Mouse (Mus musculus): Measurements from ENCODE around the gene Dcbld2.
"Not testable (repeated sequence)": the region's sequence is repeated elsewhere in the genome, so short reads cannot be mapped to it uniquely, and the experiment has no call there.

The Dcbld2 gene

DNA sequence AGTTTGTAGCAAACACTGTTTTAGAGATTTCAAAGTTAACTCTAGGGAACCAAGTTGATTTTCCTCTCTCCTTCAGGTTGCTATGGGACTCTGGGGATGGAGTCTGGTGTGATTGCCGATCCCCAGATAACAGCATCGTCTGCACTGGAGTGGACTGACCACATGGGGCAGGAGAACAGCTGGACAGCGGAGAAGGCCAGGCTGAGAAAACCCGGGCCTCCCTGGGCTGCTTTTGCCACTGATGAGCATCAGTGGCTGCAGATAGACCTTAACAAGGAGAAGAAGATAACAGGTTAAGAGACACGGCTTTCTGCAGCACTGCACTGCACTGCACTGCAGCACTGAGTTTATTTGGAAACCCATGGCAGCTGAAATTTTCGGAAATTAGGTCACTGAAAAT lies 42.4 kb downstream of the Dcbld2 start:
- DNase-seq (ENCODE audit: low spot score in 2 of 2): no peak

DNA sequence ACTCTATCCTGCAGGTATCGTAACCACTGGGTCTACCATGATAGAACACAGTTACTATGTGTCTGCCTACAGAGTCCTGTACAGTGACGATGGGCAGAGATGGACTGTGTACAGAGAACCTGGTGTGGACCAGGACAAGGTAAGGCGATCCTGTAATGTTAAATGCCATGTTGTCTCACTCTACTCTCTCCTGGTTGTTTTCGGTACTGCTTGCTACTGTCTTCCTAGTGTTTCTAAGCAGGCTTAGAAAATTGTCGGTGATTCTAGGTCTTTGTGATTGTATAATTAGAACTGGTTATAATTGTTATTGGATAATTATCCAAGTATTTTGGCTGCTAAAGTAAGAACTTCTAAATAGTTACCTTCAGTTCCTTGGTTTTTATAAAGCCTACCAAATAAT lies 43.4 kb downstream of the Dcbld2 start:
- no peak for DNase-seq (ENCODE audit: low spot score in 2 of 2)

DNA sequence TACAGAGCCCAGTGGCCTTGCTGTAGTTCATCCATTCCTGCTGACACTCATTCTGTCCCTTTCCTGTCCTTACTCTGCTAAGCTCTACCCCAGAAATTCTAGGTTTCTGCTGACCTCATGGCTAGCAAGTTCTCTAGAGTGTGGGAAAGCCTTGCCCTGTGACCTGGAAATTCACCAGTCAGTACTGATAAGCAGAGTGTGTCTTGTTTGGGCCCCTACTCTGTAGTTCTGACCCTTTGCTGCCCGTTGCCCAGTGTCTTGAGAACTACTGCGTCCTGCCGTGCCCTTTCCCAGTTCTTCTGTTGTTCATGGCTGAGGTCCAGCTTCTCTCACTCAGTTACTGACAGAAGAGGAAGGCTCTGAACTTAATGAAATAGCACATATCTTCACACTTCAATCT lies 44.9 kb downstream of the Dcbld2 start:
- peak in 1 of 2 experiments; percentile 11 for DNase-seq (ENCODE audit: low spot score in 2 of 2)

DNA sequence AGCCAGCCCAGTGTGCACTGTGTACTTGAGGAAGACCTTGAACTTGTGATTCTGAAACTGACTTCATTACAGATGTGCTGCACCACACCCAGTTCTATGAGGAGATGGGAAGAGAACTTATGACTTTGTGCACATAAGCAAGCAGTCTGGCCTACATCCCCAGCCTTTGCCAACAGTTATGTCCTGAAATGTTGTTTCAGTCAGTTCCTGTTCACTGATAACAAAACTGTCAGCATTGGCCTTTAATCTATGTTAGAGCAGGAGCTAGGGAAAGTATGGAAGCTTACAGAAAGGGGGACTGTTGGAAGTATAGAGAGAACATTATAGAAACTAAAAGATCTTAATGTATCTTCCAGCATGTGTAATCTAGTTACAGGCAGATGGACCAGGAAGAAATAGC lies 45.6 kb downstream of the Dcbld2 start:
- no peak for DNase-seq (ENCODE audit: low spot score in 2 of 2)

DNA sequence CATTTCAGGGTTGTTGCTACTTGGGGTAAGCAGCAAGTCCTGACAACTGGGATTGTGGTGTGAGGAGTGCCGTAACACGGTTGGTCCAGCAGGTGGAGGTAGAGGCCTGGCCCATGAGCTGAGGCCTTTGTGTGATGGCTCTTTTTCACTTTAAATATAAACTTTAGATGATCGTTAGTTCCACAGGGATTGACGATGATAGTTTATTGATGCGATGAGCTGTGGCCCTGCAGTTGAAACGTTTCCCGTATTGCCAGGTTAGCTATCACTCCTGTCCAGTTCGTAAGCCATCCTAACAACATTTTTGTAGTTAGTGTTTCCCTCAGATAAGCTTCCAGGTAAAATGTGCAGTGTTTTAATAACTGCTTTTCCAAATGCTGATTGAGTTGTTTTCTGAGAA lies 46.4 kb downstream of the Dcbld2 start:
- DNase-seq (ENCODE audit: low spot score in 2 of 2): peak; percentile 55 to 62

DNA sequence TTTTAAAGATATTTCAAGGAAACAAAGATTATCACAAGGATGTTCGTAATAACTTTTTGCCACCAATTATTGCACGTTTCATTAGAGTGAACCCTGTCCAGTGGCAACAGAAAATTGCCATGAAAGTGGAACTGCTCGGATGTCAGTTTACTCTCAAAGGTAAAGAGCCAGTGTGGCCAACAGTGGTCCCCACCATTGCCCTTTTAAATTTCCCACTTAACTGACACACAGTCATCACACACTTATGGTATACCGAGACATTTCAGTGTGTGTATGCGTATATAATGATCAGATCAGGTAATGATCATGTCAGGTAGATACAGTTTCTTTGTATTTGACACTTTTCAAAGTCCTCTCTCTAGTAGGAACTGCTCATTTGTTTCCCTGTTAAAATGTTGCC lies 46.9 kb downstream of the Dcbld2 start:
- no peak for DNase-seq (ENCODE audit: low spot score in 2 of 2)

DNA sequence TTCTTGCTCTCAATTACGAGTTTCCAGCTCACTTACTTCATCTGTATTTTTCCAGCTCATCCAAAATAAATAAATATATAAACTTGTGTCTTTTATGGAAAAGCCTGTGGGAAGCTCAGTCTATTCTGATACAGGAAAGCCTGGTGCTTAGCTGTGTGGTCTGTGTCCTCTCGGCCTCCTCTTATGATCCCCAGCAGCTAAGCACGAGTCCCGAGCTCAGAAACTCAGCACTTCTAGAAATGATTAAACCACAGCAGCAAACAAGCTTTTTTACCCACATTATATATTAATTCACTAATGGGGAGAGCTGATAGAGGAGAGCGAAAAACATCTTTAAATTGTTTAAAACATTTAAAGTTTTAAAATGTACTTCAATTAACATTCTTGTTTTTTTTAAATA lies 48.2 kb downstream of the Dcbld2 start:
- no peak for DNase-seq (ENCODE audit: low spot score in 2 of 2)

DNA sequence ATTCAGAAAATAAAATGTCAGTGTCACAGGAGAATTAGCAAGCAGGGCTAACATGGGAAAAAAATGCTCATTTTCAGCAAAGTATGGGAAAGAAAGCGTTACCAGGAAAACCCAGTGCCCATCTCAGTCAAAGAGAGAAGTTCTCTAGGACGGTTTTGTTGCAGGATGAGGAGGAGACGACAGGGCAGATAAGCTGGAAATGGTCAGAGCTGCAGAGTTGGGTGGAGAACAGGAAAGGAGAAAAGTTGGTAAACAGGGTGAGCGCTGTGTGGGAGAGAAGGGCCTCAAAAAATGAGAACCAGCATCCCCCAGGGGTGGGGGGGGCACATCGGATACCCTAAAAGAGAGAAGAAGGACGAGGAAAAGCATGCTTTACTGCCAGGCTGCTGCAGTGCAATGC lies 48.7 kb downstream of the Dcbld2 start:
- DNase-seq (ENCODE audit: low spot score in 2 of 2): no peak

DNA sequence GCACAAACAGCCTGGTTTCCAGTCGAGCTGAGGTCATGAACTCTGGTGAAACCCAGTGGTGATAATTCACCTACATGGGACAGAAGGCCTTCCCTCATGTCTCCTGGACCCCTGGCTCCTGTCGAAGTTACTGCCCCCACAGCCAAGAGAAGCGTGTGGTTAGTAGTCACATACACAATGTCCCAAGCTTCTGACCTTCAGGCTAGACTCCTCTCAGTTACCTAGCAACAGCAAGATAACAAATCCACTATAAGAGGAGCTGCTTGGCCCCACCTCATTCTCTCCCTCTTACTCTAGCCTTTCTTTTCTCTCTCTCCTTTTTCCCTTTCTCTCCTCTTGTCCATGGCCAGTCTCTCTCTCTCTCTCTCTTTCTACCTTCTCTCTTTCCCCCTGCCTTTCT lies 51.7 kb downstream of the Dcbld2 start:
- not testable (repeated sequence) for DNase-seq (ENCODE audit: low spot score in 2 of 2)

DNA sequence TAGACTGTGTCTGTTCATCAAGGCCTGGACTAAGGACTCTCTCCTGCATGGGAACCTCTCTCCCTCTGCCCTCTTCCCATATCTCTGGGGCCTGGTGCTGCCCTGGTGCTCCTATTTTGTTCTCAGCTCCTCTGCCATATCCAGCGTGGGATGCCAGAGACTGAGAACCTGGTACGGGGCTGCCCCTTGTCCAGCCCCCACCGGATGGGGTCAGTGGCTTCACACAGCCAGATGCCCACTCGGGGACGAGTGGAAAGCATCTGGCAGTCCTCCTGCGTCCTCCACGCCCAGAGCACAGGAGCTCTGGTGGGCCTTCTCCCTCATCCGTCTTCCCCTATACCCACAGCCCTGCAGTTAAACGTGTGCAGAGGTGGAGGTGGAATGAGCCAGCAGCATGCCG lies 52.1 kb downstream of the Dcbld2 start:
- no peak for DNase-seq (ENCODE audit: low spot score in 2 of 2)

DNA sequence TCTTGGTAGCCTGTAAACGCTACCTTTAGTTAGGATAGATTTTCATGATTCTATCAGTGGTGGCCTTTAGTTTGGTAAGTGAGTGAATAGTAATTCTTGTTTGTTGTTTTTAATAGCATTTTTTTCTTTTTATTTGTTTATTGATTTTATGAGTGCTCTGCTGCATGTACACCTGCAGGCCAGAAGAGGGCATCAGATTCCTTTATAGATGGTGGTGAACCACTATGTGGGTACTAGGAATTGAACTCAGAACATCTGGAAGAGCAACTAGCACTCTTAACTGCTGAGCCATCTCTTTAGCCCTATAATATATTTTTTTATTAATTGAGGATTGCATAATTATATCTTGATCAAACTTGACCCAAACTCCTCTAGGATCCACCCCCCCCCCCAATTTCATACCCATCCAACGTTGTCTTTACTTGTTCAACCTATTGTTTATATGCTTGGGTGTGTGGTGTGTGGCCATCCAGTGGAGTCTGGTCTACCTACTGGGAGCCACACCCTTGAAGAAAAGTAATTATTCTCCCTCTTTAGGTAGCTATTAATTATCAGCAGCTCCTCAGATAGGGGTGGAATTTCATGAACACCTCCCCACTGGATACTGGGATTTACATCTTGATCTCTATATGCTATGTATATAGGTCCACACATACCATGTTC lies 53.7 kb downstream of the Dcbld2 start:
- no peak for DNase-seq (ENCODE audit: low spot score in 2 of 2)

DNA sequence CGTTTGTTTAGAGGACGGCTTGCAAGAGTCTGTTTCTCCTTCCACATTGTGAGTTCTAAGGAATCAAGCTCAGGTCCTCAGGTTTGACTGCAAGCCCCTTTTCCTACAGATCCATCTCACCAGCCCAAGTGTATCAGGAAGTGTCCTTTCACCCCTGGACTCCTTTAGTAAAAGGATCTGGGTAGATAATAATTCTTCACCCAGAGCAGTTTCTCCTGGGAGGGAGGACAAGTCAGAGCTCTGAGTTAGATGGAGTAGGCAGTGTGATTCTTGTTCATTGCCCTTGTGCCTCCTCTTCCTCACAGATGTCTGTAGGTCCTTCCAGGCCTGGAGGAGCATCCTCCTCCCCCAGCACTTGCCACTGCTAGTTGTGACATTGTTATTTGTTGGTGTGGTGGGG lies 54.3 kb downstream of the Dcbld2 start:
- DNase-seq (ENCODE audit: low spot score in 2 of 2): no peak

DNA sequence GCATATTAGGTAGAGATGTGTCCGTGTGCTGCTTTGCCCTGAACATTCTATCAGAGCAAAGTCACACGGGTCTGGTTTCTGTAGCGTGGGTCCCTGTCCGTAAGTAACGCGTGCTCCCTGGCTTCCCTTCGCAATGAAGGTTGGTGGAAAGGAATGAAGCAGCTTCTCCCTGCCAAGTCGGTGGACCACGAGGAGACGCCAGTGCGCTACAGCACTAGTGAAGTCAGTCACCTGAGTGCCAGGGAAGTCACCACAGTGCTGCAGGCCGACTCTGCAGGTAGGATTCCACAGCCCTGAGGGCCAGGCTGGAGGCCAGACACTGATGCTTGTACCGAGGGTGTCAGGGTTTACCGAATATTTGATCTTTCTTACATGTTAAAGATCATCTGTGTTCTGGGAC lies 55.8 kb downstream of the Dcbld2 start:
- no peak for DNase-seq (ENCODE audit: low spot score in 2 of 2)

DNA sequence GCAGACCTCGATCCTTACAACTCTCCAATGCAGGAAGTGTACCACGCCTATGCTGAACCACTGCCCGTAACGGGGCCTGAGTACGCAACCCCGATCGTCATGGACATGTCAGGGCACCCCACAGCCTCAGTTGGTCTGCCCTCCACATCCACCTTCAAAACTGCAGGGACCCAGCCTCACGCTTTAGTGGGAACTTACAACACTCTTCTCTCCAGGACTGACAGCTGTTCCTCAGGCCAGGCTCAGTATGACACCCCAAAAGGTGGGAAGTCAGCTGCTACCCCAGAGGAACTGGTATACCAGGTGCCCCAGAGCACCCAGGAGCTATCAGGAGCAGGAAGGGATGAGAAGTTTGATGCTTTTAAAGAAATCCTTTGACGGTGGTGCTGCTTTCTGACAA lies 57.2 kb downstream of the Dcbld2 start:
- DNase-seq (ENCODE audit: low spot score in 2 of 2): no peak

DNA sequence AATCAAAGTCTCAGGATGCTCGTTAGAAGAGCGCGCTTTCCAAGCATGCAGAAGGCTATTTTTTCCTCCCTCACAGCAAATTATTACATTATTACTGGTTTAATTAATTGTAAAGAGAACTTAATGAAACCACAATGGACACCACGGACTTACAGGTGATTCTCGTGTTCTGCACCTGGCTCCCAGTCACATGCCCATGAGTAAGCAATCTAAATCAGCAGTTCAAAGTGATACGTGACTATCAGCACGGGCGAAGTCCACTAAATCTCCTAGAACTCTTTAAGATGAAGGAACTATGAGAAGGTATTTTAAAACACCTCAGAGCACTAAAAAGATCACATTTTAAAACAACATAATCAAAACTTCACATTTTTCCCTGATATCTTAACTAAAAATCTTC lies 61.8 kb downstream of the Dcbld2 start:
- no peak for DNase-seq (ENCODE audit: low spot score in 2 of 2)

DNA sequence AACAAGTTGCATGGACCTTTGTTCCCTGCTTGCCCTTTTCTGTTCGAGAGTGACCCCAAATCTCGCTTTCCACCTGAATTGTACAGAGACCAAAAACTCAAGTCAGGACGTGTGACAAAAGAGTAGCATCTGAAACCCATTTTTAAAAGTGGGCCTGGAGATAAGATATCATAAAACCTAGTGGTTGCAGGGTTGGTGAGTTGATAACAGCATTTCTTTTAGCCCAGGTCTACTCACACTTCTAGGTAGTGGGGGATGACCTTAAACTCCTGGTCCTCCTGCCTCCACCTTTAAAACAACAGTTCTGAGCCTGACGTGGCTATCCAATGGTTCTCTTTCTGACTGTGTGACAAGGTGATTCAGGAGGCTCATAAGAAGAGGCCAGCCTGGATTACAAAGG lies 62.6 kb downstream of the Dcbld2 start:
- no peak for DNase-seq (ENCODE audit: low spot score in 2 of 2)

DNA sequence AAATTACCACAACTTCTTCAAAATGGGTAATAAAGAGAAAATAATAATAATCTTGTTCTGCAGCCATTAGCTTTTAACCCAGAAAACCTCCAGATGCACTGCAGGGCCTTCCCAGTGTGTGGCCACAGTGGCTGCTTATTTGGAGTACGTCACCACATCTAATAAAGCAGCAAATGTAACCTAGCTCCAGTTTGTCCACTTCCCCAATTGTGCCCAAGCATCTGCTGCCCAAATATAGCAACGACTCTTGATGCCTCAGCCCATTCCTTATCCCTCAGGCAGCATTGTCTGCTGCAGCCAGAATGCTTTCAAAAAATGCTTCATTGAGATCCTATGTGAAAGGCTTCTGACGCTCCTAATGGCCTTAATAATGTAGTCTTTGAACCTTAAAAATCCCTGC lies 66.6 kb downstream of the Dcbld2 start:
- DNase-seq (ENCODE audit: low spot score in 2 of 2): no peak

DNA sequence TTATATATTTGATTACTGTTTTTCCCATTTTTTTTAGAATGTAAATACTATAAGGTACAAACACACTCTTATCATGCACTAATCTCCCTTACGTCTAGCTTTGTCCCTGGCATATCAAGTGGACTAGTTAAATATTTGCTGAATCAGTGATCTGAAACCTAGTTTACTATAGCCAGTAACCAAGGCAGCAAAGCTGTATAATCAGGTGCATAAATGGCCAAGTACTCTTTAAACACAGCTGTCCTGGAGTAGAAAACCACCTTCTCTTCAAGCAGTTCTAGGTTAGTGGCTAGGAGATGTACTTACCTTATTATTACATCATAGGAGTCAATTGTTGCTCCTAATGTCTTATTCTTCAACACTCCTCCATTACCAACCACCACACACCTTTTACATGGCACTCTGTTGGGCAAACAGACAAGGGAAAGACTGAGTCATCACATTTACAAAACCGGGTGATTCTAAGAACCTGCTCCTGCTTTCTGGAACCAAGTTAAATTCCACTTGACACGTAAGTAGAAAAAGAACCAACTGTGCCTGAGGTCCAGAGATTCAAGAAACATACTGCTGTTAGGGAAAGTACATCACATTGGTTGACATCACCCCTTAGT lies 67.4 kb downstream of the Dcbld2 start:
- DNase-seq (ENCODE audit: low spot score in 2 of 2): no peak

DNA sequence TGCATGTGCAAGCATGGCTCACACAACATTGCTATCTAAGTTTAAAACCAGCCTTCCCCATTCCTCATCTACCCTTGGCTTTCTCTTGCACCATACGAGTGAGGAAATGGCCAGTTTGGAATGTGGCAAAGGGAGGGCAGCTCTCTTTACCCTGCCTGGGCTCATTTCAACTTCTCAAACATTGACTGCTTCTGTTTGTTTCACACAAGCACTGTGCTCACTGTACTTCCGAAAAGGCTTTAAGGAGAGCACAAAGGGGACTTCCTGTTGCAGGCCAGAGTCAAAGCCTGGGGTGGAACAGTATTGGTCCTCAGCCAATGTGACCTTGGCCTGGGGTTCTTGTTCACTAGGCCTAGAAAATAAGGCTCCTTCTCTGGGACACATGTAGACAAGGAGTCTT lies 68.1 kb downstream of the Dcbld2 start:
- DNase-seq (ENCODE audit: low spot score in 2 of 2): peak; percentile 53 to 60

DNA sequence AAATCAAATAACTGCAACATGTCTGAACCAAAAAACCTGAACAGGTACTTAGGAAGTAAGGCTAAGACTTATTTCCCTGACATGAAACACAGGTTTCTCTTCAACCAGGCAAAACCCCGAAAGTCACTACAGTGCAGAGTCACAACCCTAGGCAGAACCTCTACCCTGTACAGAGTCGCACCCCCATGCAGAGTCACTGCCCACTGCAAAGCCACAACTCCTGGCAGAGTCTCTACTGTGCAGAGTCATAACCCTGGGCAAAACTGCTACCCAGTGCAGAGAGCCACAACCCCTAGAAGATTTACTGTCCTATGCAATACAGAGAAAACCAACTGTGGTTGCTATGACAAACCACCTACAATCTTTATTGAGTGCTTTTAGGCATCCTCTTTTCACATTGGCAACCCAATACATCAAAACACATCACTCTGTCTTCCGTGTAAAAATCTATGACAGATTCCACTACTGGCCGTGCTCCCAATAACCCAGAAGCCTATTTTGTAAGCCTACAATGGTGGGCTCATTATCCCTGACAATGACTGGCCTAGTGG lies 71.7 kb downstream of the Dcbld2 start:
- DNase-seq (ENCODE audit: low spot score in 2 of 2): no peak

DNA sequence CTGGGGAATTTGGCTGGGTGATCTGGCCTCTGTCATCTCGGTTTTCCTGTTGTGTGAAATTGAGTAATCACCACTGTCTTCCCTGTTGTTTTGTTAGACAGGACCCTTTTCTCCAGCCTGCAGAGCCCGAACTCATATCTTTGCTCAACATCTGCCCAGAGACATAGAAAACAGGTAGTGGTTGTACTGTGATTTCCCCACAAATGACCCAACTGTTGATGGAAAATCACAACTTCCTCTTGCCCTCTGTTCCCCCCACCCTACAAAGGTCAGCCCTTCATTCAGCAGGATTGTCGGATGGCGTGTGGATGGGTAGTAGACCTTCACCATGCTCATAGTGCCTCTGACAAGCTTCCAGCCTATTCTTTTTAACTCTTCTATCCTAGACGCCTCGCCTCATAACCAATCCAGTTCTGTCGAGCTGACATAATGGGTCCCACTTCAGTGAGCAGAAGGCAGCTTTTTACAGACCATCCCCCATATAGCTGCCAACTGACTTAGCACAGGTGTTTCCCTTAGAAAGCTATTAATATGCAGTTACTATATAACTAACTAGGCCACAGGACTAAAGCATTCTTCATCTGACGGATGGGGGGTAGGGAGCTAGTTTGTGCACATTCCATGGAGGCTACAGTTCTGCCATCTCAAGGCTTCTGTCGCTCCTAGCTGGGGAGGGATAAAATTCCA lies 73.1 kb downstream of the Dcbld2 start:
- DNase-seq (ENCODE audit: low spot score in 2 of 2): peak; percentile 63 to 65

DNA sequence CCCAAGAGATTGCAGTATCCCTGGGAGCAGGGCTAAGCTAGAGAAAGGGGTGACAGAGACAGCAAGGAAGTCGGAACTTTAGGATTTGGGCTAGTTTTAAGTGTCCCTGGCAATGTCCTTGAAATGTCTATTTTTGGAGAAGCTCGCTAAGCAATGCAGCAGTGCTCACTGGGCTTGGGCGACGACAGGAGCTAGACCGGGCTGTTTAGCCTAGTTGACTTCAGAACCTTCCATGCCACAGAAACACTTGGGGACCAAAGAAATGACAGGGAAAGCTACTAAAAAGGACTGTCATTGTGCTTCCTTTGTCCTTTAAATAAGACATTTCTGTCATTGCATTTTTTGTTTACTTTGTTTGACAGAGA lies 73.6 kb downstream of the Dcbld2 start:
- DNase-seq (ENCODE audit: low spot score in 2 of 2): no peak

DNA sequence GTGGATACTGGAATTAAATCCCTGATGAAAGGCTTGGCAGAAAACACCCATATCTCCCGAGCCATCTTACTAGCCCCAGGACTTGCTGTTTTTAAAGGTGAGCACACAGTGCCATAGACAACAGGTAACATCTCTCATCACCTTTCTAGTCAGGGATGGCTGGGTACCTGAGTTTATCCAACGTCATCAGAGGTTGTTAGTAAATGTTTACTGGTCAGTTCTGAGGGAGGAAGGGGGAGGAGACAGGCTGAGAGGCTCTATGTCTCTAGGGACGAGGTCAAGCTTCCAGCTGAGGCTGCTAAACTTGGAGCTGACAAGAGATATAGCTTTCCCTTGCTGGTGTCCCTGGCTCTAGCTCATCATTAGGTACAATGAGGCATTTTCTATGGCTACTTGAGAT lies 74.1 kb downstream of the Dcbld2 start:
- DNase-seq (ENCODE audit: low spot score in 2 of 2): no peak
